Mouse (Mus musculus): ENCODE results near the gene Ctsk.
"Not testable (repeated sequence)": the region's sequence is repeated elsewhere in the genome, so short reads cannot be mapped to it uniquely, and the experiment has no call there.

The Ctsk gene

GRCm38 (mm10) chr3:95524673-95525072, 25.6 kb downstream of the Ctsk start:
- no peak for DNase-seq (ENCODE audit: low spot score)

GRCm38 (mm10) chr3:95526111-95526510, 27.1 kb downstream of the Ctsk start:
- no peak for DNase-seq (ENCODE audit: low spot score)

GRCm38 (mm10) chr3:95526622-95527211, 27.7 kb downstream of the Ctsk start, which contains the start of gene Ctss:
TSS of gene Ctss (plus strand) at chr3:95526786.
- no peak for DNase-seq (ENCODE audit: low spot score)

- no peak for DNase-seq (ENCODE audit: low spot score)
These were observed 30.8 kb downstream of the Ctsk start for GRCm38 (mm10) chr3:95529814-95530213.

- no peak for DNase-seq (ENCODE audit: low spot score)
These were observed 32.0 kb downstream of the Ctsk start for GRCm38 (mm10) chr3:95531025-95531424.

GRCm38 (mm10) chr3:95533364-95533763, 34.3 kb downstream of the Ctsk start:
- DNase-seq (ENCODE audit: low spot score), result no peak

DNA sequence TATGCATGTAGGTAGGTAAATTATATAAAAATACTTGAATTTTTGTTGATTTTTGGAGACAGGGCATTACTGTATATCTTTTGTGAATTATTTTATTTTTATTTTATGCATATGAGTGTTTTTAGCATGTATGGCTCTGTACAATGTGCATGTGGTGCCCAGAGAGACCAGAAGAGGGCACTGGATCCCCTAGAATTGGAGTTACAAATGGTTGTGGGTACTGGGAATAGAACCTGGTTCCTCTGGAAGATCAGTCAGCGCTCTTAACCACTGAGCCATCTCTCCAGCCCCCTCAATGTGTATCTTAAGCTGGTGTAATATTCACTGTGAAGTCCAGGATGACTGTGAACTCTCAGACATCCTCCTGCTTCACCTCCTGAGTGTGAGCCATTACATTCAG, 35.9 kb downstream of the Ctsk start:
- DNase-seq (ENCODE audit: low spot score), result no peak

- no peak for DNase-seq (ENCODE audit: low spot score)
These were observed 39.9 kb downstream of the Ctsk start for GRCm38 (mm10) chr3:95538936-95539335.

- DNase-seq (ENCODE audit: low spot score), result no peak
These were observed 40.8 kb downstream of the Ctsk start for GRCm38 (mm10) chr3:95539837-95540236.

GRCm38 (mm10) chr3:95541186-95541585, 42.1 kb downstream of the Ctsk start:
- not testable (repeated sequence) for DNase-seq (ENCODE audit: low spot score)

GRCm38 (mm10) chr3:95542171-95542570, 43.1 kb downstream of the Ctsk start:
- no peak for DNase-seq (ENCODE audit: low spot score)

- no peak for DNase-seq (ENCODE audit: low spot score)
These were observed 43.9 kb downstream of the Ctsk start for GRCm38 (mm10) chr3:95542981-95543380.

GRCm38 (mm10) chr3:95550176-95550575, 51.1 kb downstream of the Ctsk start:
- DNase-seq (ENCODE audit: low spot score), result no peak

DNA sequence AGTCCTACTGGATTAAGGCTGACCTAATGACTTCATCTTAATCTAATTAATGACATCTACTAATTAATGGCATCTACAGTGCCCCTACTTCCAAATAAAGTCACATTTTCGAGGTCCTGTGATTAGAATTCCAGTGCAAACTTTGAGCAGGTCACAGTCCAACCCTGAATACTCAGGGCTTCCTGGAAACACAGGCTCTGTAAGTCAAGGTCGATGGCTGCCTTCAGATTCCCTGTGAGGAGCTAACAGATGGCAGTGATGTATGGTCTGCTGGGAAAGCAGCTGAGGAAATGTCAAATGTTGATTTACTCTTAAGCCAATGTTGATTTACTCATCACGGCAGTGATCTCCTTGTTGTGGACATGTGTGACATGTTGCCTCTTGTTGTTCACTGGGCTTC, 54.9 kb downstream of the Ctsk start:
- no peak for DNase-seq (ENCODE audit: low spot score)
